Mouse (Mus musculus) MEL (cell line): ENCODE measurements around the gene Ube2l6. TPM values are rescaled to one million over a fixed set of nuclear protein-coding genes. Genes with fewer than 3 reads are reported as not detected.

Experiments used
- DNase-seq: peaks from one replicate; pipeline ENCODE4 v3.0.0; 2011; ENCODE audit warnings: low read depth, low spot score
- H3K27ac ChIP-seq: 2 replicates; pipeline ENCODE4 v1.5.1; 2012; ENCODE audit warnings: low read depth, mild to moderate bottlenecking, control low read depth, low read length, moderate library complexity; ENCODE audit not compliant: control insufficient read depth
- H3K27me3 ChIP-seq, 2 experiments: fragments of 150-350 bp in 1 of 2; sonication (generic) in 1 of 2; 2 replicates each; pipeline ENCODE4 v1.6.1; 2012; ENCODE audit warnings: low read length in 2 of 2, mild to moderate bottlenecking in 2 of 2, improper control_type of control experiment in 1 of 2, moderate library complexity in 1 of 2; ENCODE audit not compliant: insufficient read depth in 2 of 2, control insufficient read depth in 1 of 2
- H3K36me3 ChIP-seq, 2 experiments: 2 replicates each; pipeline ENCODE4 v1.6.1; 2012 to 2014; ENCODE audit warnings: low read length in 2 of 2, improper control_type of control experiment in 1 of 2, inconsistent platforms in 1 of 2, mild to moderate bottlenecking in 1 of 2; ENCODE audit not compliant: insufficient read depth in 2 of 2, control insufficient read depth in 1 of 2
- H3K4me1 ChIP-seq, 2 experiments: fragments of 150-350 bp in 1 of 2; sonication (generic) in 1 of 2; 2 replicates each; pipeline ENCODE4 v1.6.1; 2012; ENCODE audit warnings: low read length in 2 of 2, improper control_type of control experiment in 1 of 2, mild to moderate bottlenecking in 1 of 2; ENCODE audit not compliant: insufficient read depth in 2 of 2, control insufficient read depth in 1 of 2
- H3K4me3 ChIP-seq, 2 experiments: fragments of 150-350 bp in 1 of 2; sonication (generic) in 1 of 2; 2 replicates each; pipeline ENCODE4 v1.5.1; 2012; ENCODE audit warnings: low read depth in 2 of 2, low read length in 2 of 2, mild to moderate bottlenecking in 2 of 2, moderate library complexity in 2 of 2, control low read depth in 1 of 2, improper control_type of control experiment in 1 of 2; ENCODE audit not compliant: control insufficient read depth in 1 of 2, insufficient read depth in 1 of 2
- H3K79me2 ChIP-seq: 2 replicates; pipeline ENCODE4 v1.6.1; 2012; ENCODE audit warnings: mild to moderate bottlenecking, low read length, moderate library complexity; ENCODE audit not compliant: control insufficient read depth, poor library complexity, insufficient read depth
- H3K9ac ChIP-seq: 2 replicates; pipeline ENCODE4 v1.6.1; 2012; ENCODE audit warnings: low read depth, mild to moderate bottlenecking, control low read depth, low read length, moderate library complexity; ENCODE audit not compliant: control insufficient read depth, poor library complexity, severe bottlenecking
- H3K9me3 ChIP-seq: fragments of 150-350 bp; sonication (generic); replicated peaks from 2 replicates; pipeline ENCODE4 v1.6.1; 2012; ENCODE audit warnings: mild to moderate bottlenecking, low read length, improper control_type of control experiment, moderate library complexity; ENCODE audit not compliant: insufficient read depth
- BHLHE40 ChIP-seq: IDR thresholded peaks from 2 replicates; pipeline ENCODE4 v1.6.1; 2012; ENCODE audit warnings: low read depth, mild to moderate bottlenecking, inconsistent platforms, low read length, improper control_type of control experiment, borderline replicate concordance
- CHD1 ChIP-seq: IDR thresholded peaks from 2 replicates; pipeline ENCODE4 v1.6.1; 2012; ENCODE audit warnings: low read depth, mild to moderate bottlenecking, inconsistent platforms, low read length, improper control_type of control experiment
- CTCF ChIP-seq, 3 experiments: IDR thresholded peaks in 2 of 3; conservative IDR thresholded peaks in 1 of 3; 2 replicates each; pipeline ENCODE4 v1.5.1; 2011 to 2012; ENCODE audit warnings: low read length in 3 of 3, low read depth in 2 of 3, mild to moderate bottlenecking in 2 of 3, improper control_type of control experiment in 1 of 3, inconsistent platforms in 1 of 3, mixed read lengths in 1 of 3, moderate library complexity in 1 of 3; ENCODE audit not compliant: control insufficient read depth in 1 of 3, insufficient read depth in 1 of 3, poor library complexity in 1 of 3, severe bottlenecking in 1 of 3
- E2F4 ChIP-seq: IDR thresholded peaks from 2 replicates; pipeline ENCODE4 v1.6.1; 2011; ENCODE audit warnings: low read depth, low read length, improper control_type of control experiment, borderline replicate concordance
- GATA1 ChIP-seq: IDR thresholded peaks from 2 replicates; pipeline ENCODE4 v1.6.1; 2011; ENCODE audit warnings: low read depth, low read length, improper control_type of control experiment
- HCFC1 ChIP-seq: IDR thresholded peaks from 2 replicates; pipeline ENCODE4 v1.6.1; 2012; ENCODE audit warnings: low read depth, mild to moderate bottlenecking, inconsistent platforms, low read length, improper control_type of control experiment, moderate library complexity
- KAT2A ChIP-seq: conservative IDR thresholded peaks from 2 replicates; pipeline ENCODE4 v1.6.1; 2012; ENCODE audit warnings: low read depth, low read length, improper control_type of control experiment, inconsistent platforms
- MAX ChIP-seq: IDR thresholded peaks from 2 replicates; pipeline ENCODE4 v1.6.1; 2011; ENCODE audit warnings: low read length, improper control_type of control experiment
- MXI1 ChIP-seq: IDR thresholded peaks from 2 replicates; pipeline ENCODE4 v1.6.1; 2011; ENCODE audit warnings: mild to moderate bottlenecking, low read depth, low read length, improper control_type of control experiment
- MYC ChIP-seq: IDR thresholded peaks from 2 replicates; pipeline ENCODE4 v1.6.1; 2011; ENCODE audit warnings: low read depth, mild to moderate bottlenecking, low read length, improper control_type of control experiment, moderate library complexity
- NELFE ChIP-seq: IDR thresholded peaks from 2 replicates; pipeline ENCODE4 v1.6.1; 2011; ENCODE audit warnings: low read depth, low read length, improper control_type of control experiment
- POLR2A ChIP-seq, 2 experiments: IDR thresholded peaks; 2 replicates each; pipeline ENCODE4 v1.6.1; 2011 to 2012; ENCODE audit warnings: low read length in 2 of 2, mild to moderate bottlenecking in 2 of 2, control low read depth in 1 of 2, improper control_type of control experiment in 1 of 2, low read depth in 1 of 2, moderate library complexity in 1 of 2; ENCODE audit not compliant: control insufficient read depth in 1 of 2, insufficient read depth in 1 of 2, poor library complexity in 1 of 2
- RAD21 ChIP-seq: IDR thresholded peaks from 2 replicates; pipeline ENCODE4 v1.6.1; 2011; ENCODE audit warnings: mild to moderate bottlenecking, low read depth, low read length, improper control_type of control experiment
- SIN3A ChIP-seq: IDR thresholded peaks from 2 replicates; pipeline ENCODE4 v1.6.1; 2012; ENCODE audit warnings: low read length, improper control_type of control experiment, inconsistent platforms
- SMC3 ChIP-seq: IDR thresholded peaks from 2 replicates; pipeline ENCODE4 v1.6.1; 2011; ENCODE audit warnings: low read depth, low read length, improper control_type of control experiment
- TAL1 ChIP-seq: IDR thresholded peaks from 2 replicates; pipeline ENCODE4 v1.6.1; 2012; ENCODE audit warnings: mild to moderate bottlenecking, inconsistent platforms, low read length, moderate library complexity, mixed read lengths
- USF1 ChIP-seq: IDR thresholded peaks from 2 replicates; pipeline ENCODE4 v1.6.1; 2014; ENCODE audit warnings: low read depth, mild to moderate bottlenecking, inconsistent platforms, low read length, improper control_type of control experiment, moderate library complexity
- USF2 ChIP-seq, 2 experiments: IDR thresholded peaks; 2 replicates each; pipeline ENCODE4 v1.6.1; 2011 to 2012; ENCODE audit warnings: improper control_type of control experiment in 2 of 2, low read length in 2 of 2, borderline replicate concordance in 1 of 2, inconsistent platforms in 1 of 2, low read depth in 1 of 2, mild to moderate bottlenecking in 1 of 2; ENCODE audit not compliant: insufficient read depth in 1 of 2
- ZC3H11A ChIP-seq: IDR thresholded peaks from 2 replicates; pipeline ENCODE4 v1.6.1; 2012; ENCODE audit warnings: low read depth, mild to moderate bottlenecking, inconsistent platforms, low read length, improper control_type of control experiment
- ZMIZ1 ChIP-seq: IDR thresholded peaks from 2 replicates; pipeline ENCODE4 v1.6.1; 2012; ENCODE audit warnings: low read depth, mild to moderate bottlenecking, inconsistent platforms, low read length, improper control_type of control experiment, moderate library complexity
- polyA plus RNA-seq, 2 experiments: library from polyadenylated mRNA; stranded (reverse) in 1 of 2; unstranded in 1 of 2; fragments of >175 nt in 1 of 2; fragments of >200 nt in 1 of 2; gene quantifications; 2 replicates each; pipeline versions ENCODE4 v1.2.1 to v1.2.4; 2012; ENCODE audit warnings: low replicate concordance in 2 of 2, low read depth in 1 of 2; ENCODE audit not compliant: insufficient read length in 2 of 2, insufficient read depth in 1 of 2, missing spikeins in 1 of 2
- total RNA-seq: library from RNA; depleted of rRNA; stranded (reverse); fragments of 300-350 nt; gene quantifications from 2 replicates; pipeline ENCODE4 v1.2.3, GENCODE M21; 2012

The Ube2l6 gene
- total and polyA plus RNA-seq, 3 experiments = 17.5 to 37.0 TPM; not detected in 1

DNA sequence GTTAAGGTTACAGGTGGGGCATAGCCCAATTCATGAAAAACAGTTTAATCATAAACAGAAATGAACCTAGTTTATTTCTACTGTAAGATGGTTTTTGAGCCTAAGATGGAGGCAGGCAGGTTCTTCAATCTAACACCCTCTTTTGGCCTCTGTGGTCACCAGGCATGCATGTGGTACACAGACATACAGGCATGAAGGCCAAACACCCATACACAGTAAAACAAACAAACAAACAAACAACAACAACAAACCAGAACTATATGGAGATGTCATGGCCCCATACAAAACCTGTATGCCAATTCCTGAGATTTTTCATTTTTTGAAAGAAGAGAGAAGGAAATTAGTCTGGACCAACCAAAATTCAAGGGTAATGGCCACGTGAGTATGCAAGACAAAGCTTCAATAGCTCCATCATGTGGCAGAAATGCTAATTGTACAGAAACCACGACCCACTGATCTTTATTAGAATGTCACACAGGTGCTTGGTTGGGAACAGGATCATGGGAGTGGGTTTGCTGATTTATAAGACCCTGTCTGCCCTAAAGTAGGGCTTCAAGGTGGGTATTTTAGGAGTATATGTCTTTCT is 40.0 kb upstream of the Ube2l6 start:
- TF ChIP-seq CTCF (IDR thresholded peaks at IDR 0.05 in 2 of 3, conservative IDR thresholded peaks at IDR 0.05 in 1 of 3; ENCODE audit: control insufficient read depth in 1 of 3, insufficient read depth in 1 of 3, low read depth in 2 of 3, low read length in 3 of 3, poor library complexity in 1 of 3, severe bottlenecking in 1 of 3) (peak in 2 of 3 experiments; percentile 52 to 82; a peak in 4 of 6 replicates), MYC (peak; percentile 74; the same call in 1 of the 2 replicates), ZMIZ1 (no peak), SIN3A (peak; percentile 40; the same call in 1 of the 2 replicates), HCFC1 (no peak), BHLHE40 (peak; percentile 67; the same call in 1 of the 2 replicates), MXI1 (peak; percentile 43; the same call in 1 of the 2 replicates), E2F4 (no peak), NELFE (no peak), MAX (peak; percentile 64; the same call in 1 of the 2 replicates), USF2 (IDR thresholded peaks at IDR 0.05; ENCODE audit: borderline replicate concordance in 1 of 2, insufficient read depth in 1 of 2, low read depth in 1 of 2, low read length in 2 of 2) (peak; percentile 28 to 67; a peak in 1 of 4 replicates), RAD21 (peak; percentile 78), CHD1 (no peak), SMC3 (peak; percentile 84), USF1 (peak; percentile 91), ZC3H11A (peak; percentile 61), TAL1 (no peak)
- Histone ChIP-seq H3K9me3 (no peaks in the 10 kb centered on the region), H3K27me3 (peaks cover 9 to 16% of the 10 kb centered on the region in 2 experiments), H3K36me3 (no peaks in the 10 kb centered on the region), H3K4me1 (no peaks in the 10 kb centered on the region), H3K9ac (no peak overlapping the region), H3K79me2 (no peaks in the 10 kb centered on the region), H3K4me3 (no peak overlapping the region), H3K27ac (no peak overlapping the region)
- peak; percentile 64 for DNase-seq

DNA sequence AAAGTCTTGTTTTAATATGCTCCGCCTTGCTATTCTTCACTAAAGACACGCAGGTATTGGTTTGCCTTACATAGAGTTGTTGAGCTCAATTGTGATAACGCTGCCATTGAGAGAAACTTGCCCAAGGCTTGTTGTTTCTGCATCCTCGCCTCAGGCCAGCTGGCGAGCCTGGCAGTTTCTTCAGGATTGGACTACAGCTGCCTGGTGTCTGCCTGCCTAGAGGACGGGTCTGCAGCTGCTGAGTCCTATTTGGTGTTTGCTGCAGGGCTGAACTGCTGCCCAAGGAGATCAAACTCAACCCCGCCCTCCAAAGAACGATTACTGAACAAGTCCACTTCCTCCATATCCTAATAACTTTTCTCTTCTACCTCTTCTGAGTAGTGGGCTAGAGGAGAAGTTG is 37.9 kb upstream of the Ube2l6 start:
- no peaks in the 10 kb centered on the region for H3K4me1 ChIP-seq
- no peaks in the 10 kb centered on the region for H3K79me2 ChIP-seq
- H3K27me3 ChIP-seq = peaks cover 7 to 17% of the 10 kb centered on the region in 2 experiments
- H3K27ac ChIP-seq = no peak overlapping the region
- H3K9me3 ChIP-seq = no peaks in the 10 kb centered on the region
- no peaks in the 10 kb centered on the region for H3K36me3 ChIP-seq
- DNase-seq = no peak
- H3K9ac ChIP-seq = no peak overlapping the region
- TF ChIP-seq POLR2A (IDR thresholded peaks at IDR 0.05; ENCODE audit: control insufficient read depth in 1 of 2, insufficient read depth in 1 of 2, low read depth in 1 of 2, low read length in 2 of 2, poor library complexity in 1 of 2) (no peak), GATA1 (no peak), SMC3 (no peak), KAT2A (no peak)
- no peak overlapping the region for H3K4me3 ChIP-seq
